Mouse (Mus musculus) midbrain, embryonic 10.5 days (tissue): ENCODE data around the gene Gm29609. TPM values are rescaled to one million over a fixed set of nuclear protein-coding genes. Genes with fewer than 3 reads are reported as not detected.

ENCODE experiments used
- DNase-seq: peaks from one replicate; pipeline ENCODE4 v3.0.0-alpha.2; 2017; ENCODE audit warnings: low spot score
- H3K27ac ChIP-seq: fragments of 300-500 bp; sonication (generic); replicated peaks from 2 replicates; pipeline ENCODE4 v1.5.1; 2016; ENCODE audit warnings: mild to moderate bottlenecking
- H3K27me3 ChIP-seq: fragments of 300-500 bp; sonication (generic); 2 replicates; pipeline ENCODE4 v1.6.1; 2016; ENCODE audit warnings: low read depth, mild to moderate bottlenecking; ENCODE audit not compliant: poor library complexity, severe bottlenecking
- H3K36me3 ChIP-seq: fragments of 300-500 bp; sonication (generic); 2 replicates; pipeline ENCODE4 v1.6.1; 2016; ENCODE audit warnings: mild to moderate bottlenecking, moderate library complexity
- H3K4me1 ChIP-seq: fragments of 300-500 bp; sonication (generic); 2 replicates; pipeline ENCODE4 v1.6.1; 2016
- H3K4me3 ChIP-seq: fragments of 300-500 bp; sonication (generic); 2 replicates; pipeline ENCODE4 v1.5.1; 2016; ENCODE audit warnings: mild to moderate bottlenecking, moderate library complexity
- H3K9me3 ChIP-seq: fragments of 300-500 bp; sonication (generic); replicated peaks from 2 replicates; pipeline ENCODE4 v1.6.1; 2016; ENCODE audit warnings: mild to moderate bottlenecking
- WGBS: fragments of 180-500 bp; shearing (Covaris S2); methylation state at CpG from one replicate; pipeline ENCODE4 v1.1.7; 2016; 5-methylcytosine and 5-hydroxymethylcytosine counted together
- polyA plus RNA-seq: library from polyadenylated mRNA; unstranded; fragments of >200 nt; fragmentation: Nextera tagmentation; extraction: Ambion mirVana; gene quantifications from 2 replicates; pipeline ENCODE4 v1.2.1, GENCODE M21; 2016

The Gm29609 gene
- polyA plus RNA-seq, 1 experiment from 2014 or later, result 2.1 TPM

DNA sequence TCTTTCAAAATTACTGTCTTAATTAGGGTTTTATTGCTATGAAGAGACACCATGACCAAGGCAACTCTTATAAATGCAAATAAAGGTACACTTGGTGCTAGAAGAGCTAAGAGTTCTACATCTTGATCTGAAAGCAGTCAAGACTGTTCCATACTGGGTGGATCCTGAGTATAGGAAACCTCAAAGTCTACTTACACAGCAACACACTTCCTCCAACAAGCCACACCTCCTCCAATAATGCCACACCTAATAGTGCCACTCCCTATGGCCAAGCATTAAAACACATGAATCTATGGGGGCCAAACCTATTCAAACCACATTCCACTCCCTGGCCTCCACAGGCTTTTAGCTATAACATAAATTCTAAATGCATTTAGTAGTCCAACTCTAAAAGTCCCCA lies 17.2 kb downstream of the Gm29609 start:
- Histone ChIP-seq H3K36me3 (peaks cover 100% of the 10 kb centered on the region), H3K4me3 (no peak overlapping the region), H3K9me3 (no peaks in the 10 kb centered on the region), H3K4me1 (no peaks in the 10 kb centered on the region), H3K27me3 (no peaks in the 10 kb centered on the region), H3K27ac (no peak overlapping the region)
- no peak for DNase-seq

DNA sequence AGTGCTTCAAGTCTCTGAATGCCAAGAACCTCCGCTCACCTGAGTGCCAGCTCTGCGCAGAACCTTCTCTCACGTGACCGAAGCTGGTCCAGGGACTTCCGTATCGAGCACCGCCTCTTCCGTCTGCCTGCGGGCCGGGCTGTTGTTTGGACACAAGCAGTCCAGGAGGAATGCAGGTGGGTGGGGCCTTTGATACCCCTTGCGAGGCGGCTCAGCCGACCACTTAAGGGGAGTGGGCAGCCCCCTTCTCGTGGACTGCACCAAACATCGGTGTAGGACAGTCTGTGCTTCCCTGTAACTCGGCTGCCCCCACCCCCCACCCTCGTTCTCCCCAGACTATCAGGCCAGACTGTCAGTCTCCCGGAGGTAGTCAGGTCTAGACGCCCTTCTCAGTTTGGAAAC lies 25.6 kb downstream of the Gm29609 start, which contains the start of gene Mpv17:
TSS of gene Mpv17 (minus strand) at position 100 of the 402 bp plus-strand sequence.
- Histone ChIP-seq H3K4me1 (peaks cover 18% of the 10 kb centered on the region), H3K4me3 (peak within 1 kb of the TSS; percentile 69), H3K36me3 (peaks cover 55% of the 10 kb centered on the region), H3K27ac (peak within 1 kb of the TSS; percentile 85), H3K9me3 (no peaks in the 10 kb centered on the region), H3K27me3 (no peaks in the 10 kb centered on the region)
- DNase-seq, result peak; percentile 82
- WGBS, result under 1% methylated on average over 19 of the region's 19 CpGs

GRCm38 (mm10) chr5:31153516-31154151 lies 26.1 kb downstream of the Gm29609 start:
- peaks cover 18% of the 10 kb centered on the region for H3K4me1 ChIP-seq
- peak overlapping the region; percentile 69 for H3K4me3 ChIP-seq
- H3K27me3 ChIP-seq, result no peaks in the 10 kb centered on the region
- H3K9me3 ChIP-seq, result no peaks in the 10 kb centered on the region
- peaks cover 53% of the 10 kb centered on the region for H3K36me3 ChIP-seq
- H3K27ac ChIP-seq, result peak overlapping the region; percentile 85
- no peak for DNase-seq
- 38% methylated on average over 6 of the region's 6 CpGs for WGBS

DNA sequence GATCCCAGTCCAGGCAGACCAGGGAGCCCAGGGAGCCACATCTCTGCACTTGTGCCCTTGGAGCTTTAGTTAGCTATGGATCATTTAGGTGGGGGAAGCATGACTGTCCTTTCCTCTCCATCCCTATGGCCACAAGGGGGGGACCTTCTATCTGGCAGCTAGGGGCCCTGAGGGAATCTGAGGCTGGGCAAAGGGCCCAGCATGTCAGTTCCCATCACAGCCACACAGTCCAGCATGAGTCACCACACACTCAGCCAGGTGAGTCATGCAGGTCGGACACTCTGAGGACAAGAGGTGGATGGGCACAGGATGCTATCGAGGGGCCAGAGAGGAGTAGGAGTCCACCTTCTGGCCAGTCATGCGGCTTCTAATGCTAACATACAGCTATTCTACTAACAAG lies 28.0 kb downstream of the Gm29609 start:
- Histone ChIP-seq H3K9me3 (no peaks in the 10 kb centered on the region), H3K27ac (no peak overlapping the region), H3K27me3 (no peaks in the 10 kb centered on the region), H3K4me3 (no peak overlapping the region), H3K4me1 (peaks cover 18% of the 10 kb centered on the region), H3K36me3 (peaks cover 46% of the 10 kb centered on the region)
- WGBS, result 93% methylated on average over 3 of the region's 3 CpGs
- no peak for DNase-seq

- WGBS, result 97% methylated on average over 4 of the region's 4 CpGs
- Histone ChIP-seq H3K4me1 (peaks cover 17% of the 10 kb centered on the region), H3K27me3 (no peaks in the 10 kb centered on the region), H3K36me3 (peaks cover 48% of the 10 kb centered on the region), H3K9me3 (no peaks in the 10 kb centered on the region), H3K27ac (no peak overlapping the region), H3K4me3 (no peak overlapping the region)
- DNase-seq, result no peak
Measured at GRCm38 (mm10) chr5:31149781-31150180, 29.9 kb downstream of the Gm29609 start.

DNA sequence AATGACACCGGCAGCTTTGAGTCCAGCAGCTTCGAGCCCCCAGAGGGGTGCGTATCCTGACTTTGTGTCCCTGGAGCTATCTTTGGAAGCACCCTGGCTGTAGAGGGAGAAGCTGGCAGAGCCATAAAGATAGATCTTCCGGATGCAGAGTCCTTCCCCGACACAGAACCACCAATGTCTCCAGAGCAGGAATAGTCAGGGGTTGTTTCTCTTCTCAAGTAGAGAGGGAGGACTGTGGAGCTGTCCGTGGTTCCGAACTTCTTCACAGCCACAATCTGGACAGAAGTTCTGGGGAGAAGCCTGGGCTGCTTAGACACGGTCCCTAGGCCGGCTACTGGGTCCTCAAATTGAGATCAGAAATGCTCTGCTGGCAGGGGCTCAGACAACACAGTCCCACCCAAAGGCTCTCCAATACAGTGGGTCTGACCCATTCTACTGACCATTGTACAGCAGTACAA lies 40.7 kb downstream of the Gm29609 start:
- no peaks in the 10 kb centered on the region for H3K9me3 ChIP-seq
- WGBS, result 17% methylated on average over 9 of the region's 9 CpGs
- peak overlapping the region; percentile 49; the same call in 1 of the 2 replicates for H3K4me3 ChIP-seq
- H3K27ac ChIP-seq, result no peak overlapping the region
- peaks cover 17% of the 10 kb centered on the region for H3K36me3 ChIP-seq
- no peak for DNase-seq
- H3K27me3 ChIP-seq, result peaks cover 63% of the 10 kb centered on the region
- H3K4me1 ChIP-seq, result peaks cover 28% of the 10 kb centered on the region

GRCm38 (mm10) chr5:31138241-31138967 lies 41.3 kb downstream of the Gm29609 start, which contains the start of gene Ucn:
TSS of gene Ucn (minus strand) at chr5:31138829.
- no peak within 1 kb of the TSS for H3K27ac ChIP-seq
- H3K36me3 ChIP-seq, result peaks cover 12% of the 10 kb centered on the region
- WGBS, result under 1% methylated on average over 52 of the region's 52 CpGs
- H3K4me3 ChIP-seq, result peak within 1 kb of the TSS; percentile 49
- H3K27me3 ChIP-seq, result peaks cover 66% of the 10 kb centered on the region
- H3K4me1 ChIP-seq, result peaks cover 28% of the 10 kb centered on the region
- DNase-seq, result peak; percentile 33
- H3K9me3 ChIP-seq, result no peaks in the 10 kb centered on the region

DNA sequence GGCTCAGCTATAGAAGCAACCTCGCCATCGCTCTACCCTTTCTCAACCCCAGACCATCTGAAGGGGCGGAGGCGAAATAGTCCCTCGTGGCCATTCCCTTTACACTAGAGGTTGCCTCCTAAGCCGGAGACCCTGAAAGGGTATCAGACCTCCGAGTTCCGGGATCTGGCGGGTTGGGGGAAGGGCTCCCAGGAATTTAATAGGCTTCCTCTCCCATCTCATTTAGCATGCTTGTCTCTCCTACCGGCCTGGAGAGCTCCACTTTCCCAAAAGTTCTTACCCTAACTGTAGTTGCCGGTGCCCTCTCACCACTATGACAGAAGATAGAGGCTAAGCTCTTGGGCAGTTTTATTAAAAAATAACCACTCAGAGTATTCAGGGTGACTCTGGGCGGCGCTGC lies 42.1 kb downstream of the Gm29609 start:
- Histone ChIP-seq H3K4me3 (peak overlapping the region; percentile 49), H3K4me1 (peaks cover 28% of the 10 kb centered on the region), H3K36me3 (peaks cover 10% of the 10 kb centered on the region), H3K9me3 (no peaks in the 10 kb centered on the region), H3K27ac (no peak overlapping the region), H3K27me3 (peaks cover 66% of the 10 kb centered on the region)
- 1% methylated on average over 13 of the region's 13 CpGs for WGBS
- DNase-seq, result peak; percentile 29

DNA sequence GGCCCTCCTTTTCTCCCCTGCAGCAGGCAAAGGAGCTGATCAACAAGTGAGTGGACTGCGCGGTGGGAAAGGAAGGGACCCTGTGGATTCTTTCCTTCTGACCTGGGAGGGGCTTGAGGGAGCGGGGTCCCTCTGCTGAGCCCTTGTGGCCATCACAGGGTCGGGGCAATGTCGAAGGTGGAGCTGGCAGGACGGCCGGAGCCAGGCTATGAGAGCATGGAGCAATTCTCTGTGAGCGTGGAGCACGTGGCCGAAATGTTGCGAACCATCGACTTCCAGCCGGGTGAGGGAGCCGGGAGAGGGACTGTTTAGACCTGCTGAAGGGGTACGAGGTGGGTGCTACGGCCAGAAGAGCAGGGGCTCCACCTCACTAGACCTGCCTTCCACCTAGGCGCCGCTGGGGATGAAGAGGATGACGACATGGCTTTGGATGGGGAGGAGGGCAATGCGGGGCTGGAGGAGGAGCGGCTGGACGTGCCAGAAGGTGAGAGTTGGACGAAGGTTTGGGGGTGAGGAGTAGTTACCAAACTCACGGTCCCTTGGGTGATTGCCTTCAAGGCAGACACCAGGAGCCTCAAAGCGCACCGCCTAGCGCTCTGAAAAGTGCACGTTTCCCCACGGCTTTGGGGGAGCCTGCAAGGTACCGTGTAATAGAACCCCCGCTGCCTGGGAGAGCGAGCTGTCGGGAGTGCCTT lies 42.8 kb downstream of the Gm29609 start:
- Histone ChIP-seq H3K4me3 (peak overlapping the region; percentile 49), H3K9me3 (no peaks in the 10 kb centered on the region), H3K4me1 (peaks cover 28% of the 10 kb centered on the region), H3K27ac (no peak overlapping the region), H3K27me3 (peaks cover 69% of the 10 kb centered on the region), H3K36me3 (peaks cover 8% of the 10 kb centered on the region)
- WGBS, result 1% methylated on average over 33 of the region's 33 CpGs
- DNase-seq, result peak; percentile 32

GRCm38 (mm10) chr5:31126050-31126449 lies 53.7 kb downstream of the Gm29609 start:
- no peak overlapping the region for H3K27ac ChIP-seq
- no peak for DNase-seq
- 44% methylated on average over 5 of the region's 5 CpGs for WGBS

DNA sequence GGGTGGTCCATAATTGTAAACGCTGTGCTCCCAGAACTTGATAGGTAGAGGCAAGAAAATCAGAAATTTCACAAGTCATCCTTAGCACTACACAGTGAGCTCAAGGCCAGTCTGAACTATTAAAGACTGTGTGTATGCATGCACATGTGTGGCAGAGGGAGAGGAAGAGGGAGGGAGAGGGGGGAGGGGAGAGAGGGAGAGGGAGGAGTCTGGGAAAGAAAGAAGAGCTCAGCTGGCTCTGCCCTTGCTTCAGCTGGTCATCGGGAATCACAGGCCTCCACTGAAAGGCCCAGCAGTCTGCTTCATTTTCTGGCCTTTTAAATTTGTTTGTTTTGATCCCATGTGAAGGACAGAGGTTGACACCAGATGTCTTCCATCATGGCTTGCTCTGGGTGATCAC lies 56.2 kb downstream of the Gm29609 start:
- Histone ChIP-seq H3K9me3 (no peaks in the 10 kb centered on the region), H3K27ac (no peak overlapping the region), H3K36me3 (no peaks in the 10 kb centered on the region), H3K4me3 (no peak overlapping the region), H3K27me3 (no peaks in the 10 kb centered on the region), H3K4me1 (peaks cover 4% of the 10 kb centered on the region; the same call in 1 of the 2 replicates)
- DNase-seq, result no peak
- 47% methylated on average over 2 of the region's 2 CpGs for WGBS

More at GRCm38 (mm10) chr5:31126050-31126449, 53.7 kb downstream of the Gm29609 start:
- Histone ChIP-seq H3K27me3 (no peaks in the 10 kb centered on the region), H3K4me3 (no peak overlapping the region), H3K9me3 (no peaks in the 10 kb centered on the region), H3K36me3 (no peaks in the 10 kb centered on the region), H3K4me1 (peaks cover 4% of the 10 kb centered on the region; the same call in 1 of the 2 replicates)

DNA sequence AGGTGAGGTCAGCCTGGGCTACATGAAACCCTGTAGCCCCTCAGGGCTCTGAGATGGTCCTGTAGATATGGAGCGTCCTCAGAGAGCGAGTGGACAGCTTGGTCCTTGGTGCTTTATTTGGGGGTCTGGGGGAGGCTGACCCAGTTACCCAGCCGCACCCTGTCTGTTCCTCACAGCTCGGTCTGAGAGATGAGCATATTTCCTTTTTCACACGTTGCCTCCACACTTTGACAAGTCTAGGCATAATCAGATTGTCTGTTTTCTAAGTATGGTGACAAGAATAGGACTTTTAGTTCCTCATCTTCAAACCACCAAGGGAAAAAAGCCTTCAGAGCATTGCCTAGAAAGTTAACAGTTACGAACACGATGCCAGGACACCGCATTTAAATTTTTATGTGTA lies 58.6 kb downstream of the Gm29609 start:
- H3K4me1 ChIP-seq, result peaks cover 4% of the 10 kb centered on the region; the same call in 1 of the 2 replicates
- no peak overlapping the region for H3K4me3 ChIP-seq
- H3K9me3 ChIP-seq, result no peaks in the 10 kb centered on the region
- no peak for DNase-seq
- H3K27me3 ChIP-seq, result peaks cover 11% of the 10 kb centered on the region
- H3K27ac ChIP-seq, result no peak overlapping the region
- no peaks in the 10 kb centered on the region for H3K36me3 ChIP-seq
- WGBS, result 87% methylated on average over 8 of the region's 8 CpGs
